Mouse (Mus musculus): ENCODE measurements around the gene Mettl2.

GRCm38 (mm10) chr11:105149353-105149752, 23.1 kb downstream of the Mettl2 start:
- TF ChIP-seq CTCF (IDR thresholded peaks at IDR 0.05; ENCODE audit: borderline replicate concordance, insufficient read depth, low read depth, low read length), result no peak
- TF ChIP-seq POLR2A (IDR thresholded peaks at IDR 0.05; ENCODE audit: borderline replicate concordance, insufficient read depth, low read length), result no peak

All from cerebellum, adult 2 months (tissue).